9 mouse cellular contexts compared by ENCODE assay signal in the genomic region with DNA sequence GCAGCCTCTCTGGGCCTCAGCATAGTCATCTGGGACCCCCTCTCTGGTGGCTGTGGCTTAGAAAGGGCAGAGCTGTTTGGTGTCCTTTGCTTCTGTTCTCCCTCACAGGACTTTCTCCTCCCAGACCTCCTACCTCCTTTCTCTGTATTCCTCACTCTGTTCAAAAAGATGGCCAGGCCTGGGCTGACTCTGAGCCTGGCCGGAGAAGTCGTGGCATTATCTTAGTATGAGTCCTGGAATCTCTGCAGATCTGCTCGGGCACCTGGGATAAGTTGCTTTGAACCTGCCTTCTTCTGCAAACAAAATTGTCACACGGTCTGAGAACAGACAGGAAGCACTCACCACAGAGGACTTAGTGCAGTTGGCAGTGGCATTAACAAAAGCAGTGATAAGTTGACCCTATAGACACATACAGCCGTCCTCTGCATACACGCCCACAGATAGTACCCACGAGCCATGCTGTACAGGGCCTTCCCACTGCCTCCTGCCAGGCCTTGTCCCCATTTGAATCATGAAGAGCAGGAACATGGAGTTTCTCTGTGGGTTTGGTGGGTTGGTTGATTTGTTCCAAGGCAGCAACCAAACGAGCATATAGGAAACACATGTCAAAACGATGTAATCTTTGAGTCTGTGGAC.
DNase-seq lines count a peak whose midpoint lies in the region; ATAC-seq and TF ChIP-seq lines count a peak whose summit lies in the region.
"Had no signal": no experiment of that assay in that cellular context is flagged by ENCODE, and none has a peak within 500 bp of the region (broad histone marks: within the 10 kb centered on the region; RNA-seq: fewer than 3 reads in every experiment).

No protein-coding gene starts in this region.

- no peak overlapping the region for H3K4me2 ChIP-seq in kidney, embryonic 14.5 days (replicated peaks; ENCODE audit: low read depth, low read length)
- H3K4me2 ChIP-seq in embryonic facial prominence, embryonic 14.5 days (ENCODE audit: low read depth, low read length): no peak overlapping the region
- H3K4me2 ChIP-seq in hindbrain, embryonic 15.5 days: no peak overlapping the region
- no peak overlapping the region for H3K4me2 ChIP-seq in myocyte (ENCODE audit: low read depth)
- H3K4me2 ChIP-seq in liver, embryonic 11.5 days: no peak overlapping the region

- ATAC-seq in kidney, embryonic 14.5 days (ENCODE audit: low FRiP score, low TSS enrichment): no peak
- ATAC-seq in embryonic facial prominence, embryonic 14.5 days (ENCODE audit: low read depth): no peak
- ATAC-seq in hindbrain, embryonic 15.5 days (ENCODE audit: low FRiP score, low read depth): no peak
- no peak for ATAC-seq in liver, embryonic 11.5 days (replicated peaks; ENCODE audit: low FRiP score)
- ATAC-seq: activated CD4-positive, CD25-positive, alpha-beta regulatory T cell, adult 4 months had no signal

- DNase-seq in kidney, postnatal 4 days: no peak
- DNase-seq in embryonic facial prominence, embryonic 14.5 days (ENCODE audit: low spot score): no peak
- DNase-seq in left cerebral cortex, postnatal 14 days (ENCODE audit: low spot score in 2 of 2): no peak
- no peak for DNase-seq in retina, postnatal 1 day
- no peak for DNase-seq in liver, embryonic 11.5 days (ENCODE audit: low spot score)

- H3K9ac ChIP-seq in kidney, embryonic 14.5 days (ENCODE audit: low read depth, low read length): 0 out of 2 replicates have a peak overlapping the region, but pooled peaks have one; percentile 3
- H3K9ac ChIP-seq in embryonic facial prominence, embryonic 14.5 days (ENCODE audit: low read depth, low read length): 0 out of 2 replicates have a peak overlapping the region, but pooled peaks have one; percentile 0
- 0 out of 2 replicates have a peak overlapping the region, but pooled peaks have one; percentile 15 for H3K9ac ChIP-seq in hindbrain, embryonic 15.5 days
- H3K9ac ChIP-seq in liver, embryonic 11.5 days (ENCODE audit: low read depth, low read length): no peak overlapping the region

- no peaks in the 10 kb centered on the region for H3K27me3 ChIP-seq in kidney, embryonic 14.5 days (ENCODE audit: control insufficient read depth, insufficient read depth, low read length)
- no peaks in the 10 kb centered on the region for H3K27me3 ChIP-seq in embryonic facial prominence, embryonic 14.5 days (replicated peaks; ENCODE audit: control insufficient read depth, insufficient read depth, low read length)
- H3K27me3 ChIP-seq in hindbrain, embryonic 15.5 days: no peaks in the 10 kb centered on the region
- H3K27me3 ChIP-seq in myocyte (ENCODE audit: control insufficient read depth, insufficient read depth, insufficient read length): no peaks in the 10 kb centered on the region
- H3K27me3 ChIP-seq in liver, embryonic 11.5 days (replicated peaks; ENCODE audit: control insufficient read depth, insufficient read depth, low read length): no peaks in the 10 kb centered on the region

- H3K4me1 ChIP-seq in kidney, embryonic 14.5 days (ENCODE audit: control insufficient read depth, insufficient read depth, low read length): peaks cover 31% of the 10 kb centered on the region
- peaks cover 68% of the 10 kb centered on the region for H3K4me1 ChIP-seq in embryonic facial prominence, embryonic 14.5 days (ENCODE audit: control insufficient read depth, insufficient read depth, low read length)
- peaks cover 66% of the 10 kb centered on the region for H3K4me1 ChIP-seq in hindbrain, embryonic 15.5 days (replicated peaks)
- peaks cover 10% of the 10 kb centered on the region; the same call in 1 of the 2 replicates for H3K4me1 ChIP-seq in liver, embryonic 11.5 days (replicated peaks; ENCODE audit: control insufficient read depth, insufficient read depth, low read length)

- no peaks in the 10 kb centered on the region for H3K79me2 ChIP-seq in myocyte (ENCODE audit: control insufficient read depth, insufficient read depth)

- no peaks in the 10 kb centered on the region; the same call in 1 of the 2 replicates for H3K36me3 ChIP-seq in kidney, embryonic 14.5 days (ENCODE audit: control insufficient read depth, insufficient read depth, low read length)
- 0 out of 2 replicates have a peak, but pooled peaks cover 4% of the 10 kb centered on the region for H3K36me3 ChIP-seq in embryonic facial prominence, embryonic 14.5 days (ENCODE audit: control insufficient read depth, insufficient read depth, low read length)
- H3K36me3 ChIP-seq in hindbrain, embryonic 15.5 days: peaks cover 5% of the 10 kb centered on the region; the same call in 1 of the 2 replicates
- peaks cover 51% of the 10 kb centered on the region for H3K36me3 ChIP-seq in myocyte (ENCODE audit: control insufficient read depth, insufficient read depth)
- no peaks in the 10 kb centered on the region for H3K36me3 ChIP-seq in liver, embryonic 11.5 days (ENCODE audit: control insufficient read depth, insufficient read depth, low read length)

- peak overlapping the region; percentile 42; the same call in 1 of the 2 replicates for H3K27ac ChIP-seq in kidney, embryonic 14.5 days (ENCODE audit: low read depth, low read length)
- peak overlapping the region; percentile 59 for H3K27ac ChIP-seq in embryonic facial prominence, embryonic 14.5 days (replicated peaks; ENCODE audit: low read depth, low read length)
- peak overlapping the region; percentile 86 for H3K27ac ChIP-seq in hindbrain, embryonic 15.5 days (replicated peaks)
- no peak overlapping the region for H3K27ac ChIP-seq in liver, embryonic 11.5 days (ENCODE audit: low read depth, low read length)

- no peak overlapping the region for H3ac ChIP-seq in myocyte (ENCODE audit: control insufficient read depth, insufficient read length)

- TF ChIP-seq POLR2A in myocyte (IDR thresholded peaks at IDR 0.05; ENCODE audit: insufficient read length, low read depth): peak; percentile 18

- no peak overlapping the region for H3K4me3 ChIP-seq in kidney, embryonic 14.5 days (ENCODE audit: low read length)
- no peak overlapping the region for H3K4me3 ChIP-seq in embryonic facial prominence, embryonic 14.5 days (ENCODE audit: low read depth, low read length)
- no peak overlapping the region for H3K4me3 ChIP-seq in hindbrain, embryonic 15.5 days
- no peak overlapping the region for H3K4me3 ChIP-seq in myocyte
- no peak overlapping the region for H3K4me3 ChIP-seq in liver, embryonic 11.5 days (ENCODE audit: low read depth, low read length)

- 70% methylated on average over 9 of the region's 9 CpGs for WGBS in kidney, embryonic 14.5 days
- WGBS in embryonic facial prominence, embryonic 14.5 days: 46% methylated on average over 9 of the region's 9 CpGs
- WGBS in hindbrain, embryonic 15.5 days: 45% methylated on average over 9 of the region's 9 CpGs
- WGBS in liver, embryonic 11.5 days: 54% methylated on average over 9 of the region's 9 CpGs

- no peaks in the 10 kb centered on the region for H3K9me3 ChIP-seq in kidney, embryonic 14.5 days (ENCODE audit: control insufficient read depth, low read length)
- H3K9me3 ChIP-seq in embryonic facial prominence, embryonic 14.5 days (ENCODE audit: control insufficient read depth, low read length): no peaks in the 10 kb centered on the region
- no peaks in the 10 kb centered on the region for H3K9me3 ChIP-seq in hindbrain, embryonic 15.5 days
- H3K9me3 ChIP-seq in liver, embryonic 11.5 days (ENCODE audit: control insufficient read depth, low read length): no peaks in the 10 kb centered on the region

- intact Hi-C loops in left cerebral cortex, postnatal 14 days (cut with DNase I): loop anchor here (5.0 kb wide), 1 partner anchor 192 kb away; a partner anchor contains a TSS

TF ChIP-seq in myocyte, 11 proteins besides CTCF, POLR2A, EP300 and RAD21:
- peak; percentile 31 for TF ChIP-seq POLR2AphosphoS2 (IDR thresholded peaks at IDR 0.05; ENCODE audit: insufficient read length, low read depth)
- no peak for TF ChIP-seq USF1 (IDR thresholded peaks at IDR 0.05; ENCODE audit: low read depth)
